Mouse (Mus musculus): Measurements from ENCODE around the gene Hsd17b1. TPM values are rescaled to one million over a fixed set of nuclear protein-coding genes. Genes with fewer than 3 reads are reported as not detected.
"Not testable (repeated sequence)": the region's sequence is repeated elsewhere in the genome, so short reads cannot be mapped to it uniquely, and the experiment has no call there.

The Hsd17b1 gene
- polyA plus RNA-seq, 1 experiment from 2014 or later: 0.15 TPM

DNA sequence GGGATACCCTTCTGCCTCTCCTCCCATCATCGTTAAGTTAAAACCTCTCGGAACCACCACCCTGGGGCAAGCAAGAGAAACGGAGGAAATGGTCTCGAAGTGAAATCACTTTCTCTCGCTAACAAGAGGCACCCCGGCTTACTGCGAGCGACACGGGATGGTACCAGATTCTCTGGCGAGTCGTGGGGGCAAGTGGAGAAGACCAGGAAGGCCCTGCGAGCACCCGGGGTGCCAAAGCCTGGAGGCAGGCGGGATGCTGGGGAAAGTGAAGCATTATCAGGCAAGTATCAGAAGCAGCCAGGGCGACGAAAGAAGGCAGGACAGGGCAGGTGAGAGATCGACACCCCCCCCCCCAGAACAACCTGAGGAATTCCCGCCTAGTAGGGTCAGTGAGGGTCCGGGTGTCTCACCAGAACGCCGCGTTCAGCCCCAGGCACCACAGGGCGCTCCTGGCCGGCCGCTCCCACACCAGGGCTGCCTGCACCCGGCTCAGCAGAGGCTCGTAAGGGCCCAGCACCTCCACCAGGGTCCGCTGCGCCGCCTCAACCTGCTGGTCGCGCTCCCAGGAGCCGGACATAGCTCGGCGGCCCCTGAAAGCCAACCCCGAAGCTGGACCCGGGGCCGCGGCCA is 41.0 kb downstream of the Hsd17b1 start:
- peak overlapping the region; percentile 96 for H3K4me2 ChIP-seq (replicated peaks)
- H3K4me3 ChIP-seq: peak overlapping the region; percentile 92
- peaks cover 27% of the 10 kb centered on the region for H3K4me1 ChIP-seq
- H3K9ac ChIP-seq: peak overlapping the region; percentile 93
- WGBS: under 1% methylated on average over 35 of the region's 39 CpGs
- H3K27me3 ChIP-seq: no peaks in the 10 kb centered on the region
- peak overlapping the region; percentile 86 for H3K27ac ChIP-seq
- no peaks in the 10 kb centered on the region for H3K9me3 ChIP-seq
- ATAC-seq (ENCODE audit: insufficient number of reproducible peaks, insufficient read depth, low FRiP score, low TSS enrichment): peak; percentile 79; the same call in 1 of the 2 replicates
- H3K36me3 ChIP-seq: peaks cover 24% of the 10 kb centered on the region

DNA sequence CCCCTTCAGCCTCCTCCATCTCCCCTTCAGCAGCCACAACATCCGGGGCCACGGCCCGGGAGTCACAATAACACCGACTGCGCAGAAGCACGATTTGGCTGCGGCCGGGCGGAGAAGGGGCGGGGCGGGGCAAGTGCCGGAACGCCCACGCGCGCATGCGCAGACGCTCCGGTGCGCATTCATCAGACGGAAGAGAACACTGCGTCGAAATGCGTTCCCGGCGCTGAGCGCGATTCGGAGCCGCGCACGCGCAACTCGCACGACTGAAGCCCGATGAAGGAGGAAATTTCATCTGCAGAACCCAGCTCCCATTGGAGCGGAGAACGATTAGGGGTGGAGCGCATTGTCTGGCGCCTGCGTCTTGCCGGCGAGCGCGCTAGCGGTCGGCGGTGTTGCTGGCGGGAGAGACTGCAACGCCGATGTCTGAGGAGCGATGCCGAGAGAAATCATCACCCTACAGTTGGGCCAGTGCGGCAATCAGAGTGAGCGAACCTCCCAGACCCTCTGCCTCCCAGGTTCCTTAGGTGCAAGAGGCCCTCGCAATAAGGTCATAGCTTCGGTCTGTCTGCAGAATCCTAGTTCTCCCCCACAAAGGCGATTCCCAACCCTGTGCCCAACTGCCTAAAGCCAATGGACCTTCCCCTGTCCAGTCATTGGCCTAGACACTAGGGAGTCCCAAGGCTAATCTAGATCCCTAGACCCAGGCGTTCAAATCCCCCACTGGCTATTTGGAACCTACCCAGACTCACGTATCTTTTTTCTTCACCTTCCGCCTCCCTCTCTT is 41.7 kb downstream of the Hsd17b1 start, which contains the start of the genes Retreg3 and Tubg1:
TSS of gene Retreg3 (minus strand) at position 133 of the 784 bp plus-strand sequence.
TSS of gene Tubg1 (plus strand) at position 178 of the 784 bp plus-strand sequence.
- H3K27ac ChIP-seq: peak within 1 kb of the TSS; percentile 86
- no peaks in the 10 kb centered on the region for H3K9me3 ChIP-seq
- peak within 1 kb of the TSS; percentile 96 for H3K4me2 ChIP-seq (replicated peaks)
- ATAC-seq (ENCODE audit: insufficient number of reproducible peaks, insufficient read depth, low FRiP score, low TSS enrichment): peak; percentile 92
- H3K36me3 ChIP-seq: peaks cover 29% of the 10 kb centered on the region
- H3K4me3 ChIP-seq: peak within 1 kb of the TSS; percentile 92
- WGBS: under 1% methylated on average over 61 of the region's 61 CpGs
- peaks cover 27% of the 10 kb centered on the region for H3K4me1 ChIP-seq
- H3K9ac ChIP-seq: peak within 1 kb of the TSS; percentile 93
- H3K27me3 ChIP-seq: no peaks in the 10 kb centered on the region

DNA sequence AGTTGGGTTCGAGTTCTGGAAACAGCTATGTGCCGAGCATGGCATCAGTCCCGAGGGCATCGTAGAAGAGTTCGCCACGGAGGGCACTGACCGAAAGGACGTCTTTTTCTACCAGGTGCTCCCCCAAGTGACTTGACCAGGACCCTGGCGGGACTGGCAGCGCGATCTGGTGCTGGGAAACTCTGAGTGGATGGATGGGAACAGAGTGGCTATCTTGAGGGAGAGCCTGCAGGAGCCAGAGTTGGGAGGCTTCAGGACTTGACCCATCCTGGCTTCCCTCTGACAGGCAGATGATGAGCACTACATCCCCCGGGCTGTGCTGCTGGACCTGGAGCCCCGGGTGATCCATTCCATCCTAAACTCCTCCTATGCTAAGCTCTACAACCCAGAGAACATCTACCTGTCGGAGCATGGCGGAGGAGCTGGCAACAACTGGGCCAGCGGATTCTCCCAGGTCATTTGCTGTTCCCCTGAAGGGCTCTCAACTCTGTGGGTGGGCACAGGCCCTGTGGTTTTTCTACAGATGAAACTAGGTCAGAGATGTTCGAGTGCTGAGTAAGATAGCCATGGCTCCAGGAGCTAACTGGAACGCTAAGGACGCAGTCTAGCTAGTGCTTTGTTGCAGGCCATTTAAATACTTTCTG is 42.5 kb downstream of the Hsd17b1 start:
- no peak for ATAC-seq (ENCODE audit: insufficient number of reproducible peaks, insufficient read depth, low FRiP score, low TSS enrichment)
- 25% methylated on average over 19 of the region's 19 CpGs for WGBS
- Histone ChIP-seq H3K36me3 (peaks cover 36% of the 10 kb centered on the region), H3K4me1 (peaks cover 27% of the 10 kb centered on the region), H3K27ac (peak overlapping the region; percentile 86), H3K9ac (peak overlapping the region; percentile 63), H3K4me2 (replicated peaks) (peak overlapping the region; percentile 96), H3K27me3 (no peaks in the 10 kb centered on the region), H3K4me3 (peak overlapping the region; percentile 92), H3K9me3 (no peaks in the 10 kb centered on the region)

DNA sequence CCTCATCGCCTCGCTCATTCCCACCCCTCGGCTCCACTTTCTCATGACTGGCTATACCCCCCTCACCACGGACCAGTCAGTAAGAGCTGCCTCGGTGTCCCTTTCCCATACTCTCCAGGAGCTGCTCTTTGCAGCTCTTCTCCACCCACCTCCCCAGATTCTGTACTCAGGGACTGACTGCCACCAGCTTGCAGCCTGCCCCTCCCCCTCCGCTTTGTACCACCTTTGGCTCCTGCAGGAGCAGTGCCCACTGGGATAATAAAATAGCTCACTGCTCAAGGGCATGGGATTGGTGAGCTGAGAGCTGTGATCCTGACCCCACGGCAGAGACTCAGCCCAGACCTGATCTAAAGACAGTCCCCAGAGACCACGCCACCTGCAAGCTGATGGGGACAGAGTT is 46.3 kb downstream of the Hsd17b1 start:
- H3K9ac ChIP-seq; H3K9me3 ChIP-seq; H3K4me2 ChIP-seq (replicated peaks); ATAC-seq (ENCODE audit: insufficient number of reproducible peaks, insufficient read depth, low FRiP score, low TSS enrichment); H3K27me3 ChIP-seq; H3K4me3 ChIP-seq; H3K27ac ChIP-seq: not testable (repeated sequence)
- Histone ChIP-seq H3K4me1 (peaks cover 12% of the 10 kb centered on the region), H3K36me3 (peaks cover 45% of the 10 kb centered on the region)
- WGBS: 92% methylated on average over 8 of the region's 8 CpGs

DNA sequence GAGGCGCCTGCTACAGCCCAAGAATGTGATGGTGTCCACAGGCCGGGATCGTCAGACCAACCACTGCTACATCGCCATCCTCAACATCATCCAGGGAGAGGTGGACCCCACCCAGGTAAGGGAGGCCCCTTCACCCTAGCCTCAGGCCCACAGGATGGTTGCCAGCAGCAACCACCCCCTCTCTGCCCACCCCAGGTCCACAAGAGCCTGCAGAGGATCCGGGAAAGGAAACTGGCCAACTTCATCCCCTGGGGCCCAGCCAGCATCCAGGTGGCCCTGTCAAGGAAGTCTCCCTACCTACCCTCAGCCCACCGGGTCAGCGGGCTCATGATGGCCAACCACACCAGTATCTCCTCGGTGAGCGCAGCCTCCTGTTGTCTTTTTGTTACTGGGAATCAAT is 46.8 kb downstream of the Hsd17b1 start:
- H3K4me3 ChIP-seq; H3K4me2 ChIP-seq (replicated peaks); H3K27ac ChIP-seq; H3K9me3 ChIP-seq; H3K9ac ChIP-seq; H3K27me3 ChIP-seq; ATAC-seq (ENCODE audit: insufficient number of reproducible peaks, insufficient read depth, low FRiP score, low TSS enrichment): not testable (repeated sequence)
- Histone ChIP-seq H3K4me1 (peaks cover 12% of the 10 kb centered on the region), H3K36me3 (peaks cover 45% of the 10 kb centered on the region)
- 92% methylated on average over 9 of the region's 9 CpGs for WGBS

DNA sequence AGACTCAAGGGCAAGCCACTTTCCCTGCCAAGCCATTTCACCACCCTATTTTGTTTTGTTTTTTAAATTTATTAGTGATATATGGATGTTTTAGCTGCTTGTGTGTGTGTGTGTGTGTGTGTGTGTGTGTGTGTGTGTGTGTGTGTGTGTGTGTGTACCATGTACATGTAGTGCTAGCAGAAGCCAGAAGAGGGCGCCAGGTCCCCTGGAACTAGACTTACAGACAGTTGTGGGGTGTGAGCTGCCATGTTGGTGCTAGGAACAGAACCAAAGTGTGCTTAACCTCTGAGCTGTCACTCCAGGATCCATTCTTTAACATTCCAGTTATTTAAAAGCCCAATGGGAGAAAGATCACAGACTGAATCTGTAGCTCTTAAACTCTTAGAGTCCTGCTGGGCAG is 48.9 kb downstream of the Hsd17b1 start:
- H3K4me3 ChIP-seq: no peak overlapping the region
- H3K36me3 ChIP-seq: peaks cover 45% of the 10 kb centered on the region
- H3K27me3 ChIP-seq: no peaks in the 10 kb centered on the region
- no peak overlapping the region for H3K4me2 ChIP-seq (replicated peaks)
- H3K9me3 ChIP-seq: no peaks in the 10 kb centered on the region
- H3K9ac ChIP-seq: no peak overlapping the region
- WGBS: 89% methylated on average over 1 of the region's 1 CpGs
- H3K27ac ChIP-seq: no peak overlapping the region
- ATAC-seq (ENCODE audit: insufficient number of reproducible peaks, insufficient read depth, low FRiP score, low TSS enrichment): no peak
- H3K4me1 ChIP-seq: no peaks in the 10 kb centered on the region

DNA sequence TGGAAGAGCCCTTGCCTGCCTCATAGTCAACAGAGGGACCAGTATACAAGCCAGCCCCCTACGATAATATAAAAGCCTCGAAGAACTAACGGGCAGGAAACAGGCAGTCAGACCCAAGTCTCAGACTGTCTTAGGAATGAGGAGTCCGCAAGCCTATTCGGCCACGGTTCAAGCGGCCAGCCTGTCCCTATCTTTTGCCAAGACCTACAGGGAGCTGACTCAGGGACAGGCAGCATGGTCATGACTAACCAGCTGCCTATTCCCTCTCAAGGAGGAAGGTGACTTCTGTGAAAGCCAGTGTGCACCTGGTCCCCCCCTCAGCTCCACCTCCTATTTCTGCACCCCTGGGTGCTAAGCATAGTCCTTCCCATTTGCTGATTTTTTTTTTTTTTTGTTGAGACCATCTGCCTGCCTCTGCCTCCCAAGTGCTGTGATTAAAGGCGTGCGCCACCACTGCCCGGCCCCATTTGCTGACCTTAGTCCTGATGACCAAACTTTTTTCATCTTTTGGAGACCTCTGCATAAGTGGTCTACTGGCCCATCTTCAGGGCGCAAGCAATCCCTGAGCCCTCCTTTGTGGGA is 50.9 kb downstream of the Hsd17b1 start:
- Histone ChIP-seq H3K9me3 (no peaks in the 10 kb centered on the region), H3K4me2 (replicated peaks) (no peak overlapping the region), H3K27me3 (no peaks in the 10 kb centered on the region), H3K36me3 (peaks cover 26% of the 10 kb centered on the region), H3K4me1 (no peaks in the 10 kb centered on the region), H3K27ac (no peak overlapping the region), H3K9ac (no peak overlapping the region), H3K4me3 (no peak overlapping the region)
- ATAC-seq (ENCODE audit: insufficient number of reproducible peaks, insufficient read depth, low FRiP score, low TSS enrichment): no peak
- WGBS: 83% methylated on average over 11 of the region's 11 CpGs

Small RNA genes within 50 kb of the gene (microRNA-seq; reads per million reads assigned to microRNA genes)
- 0.54 reads per million for gene Mir6928

Other genes with a start within 250 kb of the Hsd17b1 start
- gene Stat5b, start 227.7 kb upstream of the Hsd17b1 start, polyA plus RNA-seq (2016; fragmentation: Nextera tagmentation; extraction: Ambion mirVana): 22.7 TPM in 2 replicates
- 4.4 and 5.5 TPM in 2 replicates for gene Stat5a, start 219.1 kb upstream of the Hsd17b1 start, polyA plus RNA-seq (2016; fragmentation: Nextera tagmentation; extraction: Ambion mirVana)
- gene Stat3, start 138.9 kb upstream of the Hsd17b1 start, polyA plus RNA-seq (2016; fragmentation: Nextera tagmentation; extraction: Ambion mirVana): 38.4 and 39.4 TPM in 2 replicates
- gene Cavin1, start 107.5 kb upstream of the Hsd17b1 start, polyA plus RNA-seq (2016; fragmentation: Nextera tagmentation; extraction: Ambion mirVana): 68.4 and 69.6 TPM in 2 replicates
- gene Atp6v0a1, start 69.0 kb upstream of the Hsd17b1 start, polyA plus RNA-seq (2016; fragmentation: Nextera tagmentation; extraction: Ambion mirVana): 32.8 and 33.7 TPM in 2 replicates
- gene Naglu, start 8.4 kb upstream of the Hsd17b1 start, polyA plus RNA-seq (2016; fragmentation: Nextera tagmentation; extraction: Ambion mirVana): 9.4 and 9.5 TPM in 2 replicates
- gene Coasy, start 4.2 kb downstream of the Hsd17b1 start, polyA plus RNA-seq (2016; fragmentation: Nextera tagmentation; extraction: Ambion mirVana): 43.4 and 45.6 TPM in 2 replicates
- gene Mlx, start 8.9 kb downstream of the Hsd17b1 start, polyA plus RNA-seq (2016; fragmentation: Nextera tagmentation; extraction: Ambion mirVana): 37.8 and 42.8 TPM in 2 replicates
- 45.7 and 46.0 TPM in 2 replicates for gene Psmc3ip, start 17.0 kb downstream of the Hsd17b1 start, polyA plus RNA-seq (2016; fragmentation: Nextera tagmentation; extraction: Ambion mirVana)
- 17.0 and 18.6 TPM in 2 replicates for gene Retreg3, start 41.5 kb downstream of the Hsd17b1 start, polyA plus RNA-seq (2016; fragmentation: Nextera tagmentation; extraction: Ambion mirVana)
- 81.7 and 83.6 TPM in 2 replicates for gene Tubg1, start 41.5 kb downstream of the Hsd17b1 start, polyA plus RNA-seq (2016; fragmentation: Nextera tagmentation; extraction: Ambion mirVana)
- 9.4 and 10.8 TPM in 2 replicates for gene Tubg2, start 77.5 kb downstream of the Hsd17b1 start, polyA plus RNA-seq (2016; fragmentation: Nextera tagmentation; extraction: Ambion mirVana)
- 0.50 and 0.60 TPM in 2 replicates for gene Cntnap1, start 92.1 kb downstream of the Hsd17b1 start, polyA plus RNA-seq (2016; fragmentation: Nextera tagmentation; extraction: Ambion mirVana)
- 10.3 and 11.9 TPM in 2 replicates for gene Plekhh3, start 92.9 kb downstream of the Hsd17b1 start, polyA plus RNA-seq (2016; fragmentation: Nextera tagmentation; extraction: Ambion mirVana)
- gene Ccr10, start 97.0 kb downstream of the Hsd17b1 start, polyA plus RNA-seq (2016; fragmentation: Nextera tagmentation; extraction: Ambion mirVana): 0.13 and 0.24 TPM in 2 replicates
- gene Ezh1, start 148.1 kb downstream of the Hsd17b1 start, polyA plus RNA-seq (2016; fragmentation: Nextera tagmentation; extraction: Ambion mirVana): 15.6 and 17.3 TPM in 2 replicates
- gene Ramp2, start 167.6 kb downstream of the Hsd17b1 start, polyA plus RNA-seq (2016; fragmentation: Nextera tagmentation; extraction: Ambion mirVana): 80.2 and 86.9 TPM in 2 replicates
- 93.6 and 99.3 TPM in 2 replicates for gene Vps25, start 175.3 kb downstream of the Hsd17b1 start, polyA plus RNA-seq (2016; fragmentation: Nextera tagmentation; extraction: Ambion mirVana)
- 7.7 and 8.0 TPM in 2 replicates for gene Wnk4, start 182.2 kb downstream of the Hsd17b1 start, polyA plus RNA-seq (2016; fragmentation: Nextera tagmentation; extraction: Ambion mirVana)
- gene Cntd1, start 200.6 kb downstream of the Hsd17b1 start, polyA plus RNA-seq (2016; fragmentation: Nextera tagmentation; extraction: Ambion mirVana): 1.4 and 2.0 TPM in 2 replicates
- gene Coa3, start 200.7 kb downstream of the Hsd17b1 start, polyA plus RNA-seq (2016; fragmentation: Nextera tagmentation; extraction: Ambion mirVana): 201 and 209 TPM in 2 replicates
- 131 and 137 TPM in 2 replicates for gene Becn1, start 223.9 kb downstream of the Hsd17b1 start, polyA plus RNA-seq (2016; fragmentation: Nextera tagmentation; extraction: Ambion mirVana)
- gene Psme3, start 237.8 kb downstream of the Hsd17b1 start, polyA plus RNA-seq (2016; fragmentation: Nextera tagmentation; extraction: Ambion mirVana): 163 and 172 TPM in 2 replicates
- gene Aoc2, start 246.7 kb downstream of the Hsd17b1 start, polyA plus RNA-seq (2016; fragmentation: Nextera tagmentation; extraction: Ambion mirVana): 1.8 and 2.4 TPM in 2 replicates

Data from embryonic facial prominence, embryonic 12.5 days (tissue).